Mouse (Mus musculus) fat pad, adult 2 months (tissue): ENCODE results near the gene Herpud2.
"Not testable (repeated sequence)": the region's sequence is repeated elsewhere in the genome, so short reads cannot be mapped to it uniquely, and the experiment has no call there.

Experiments used
- DNase-seq: peaks from one replicate; pipeline ENCODE4 v3.0.0-alpha.2; 2011; ENCODE audit warnings: low read depth, low spot score; ENCODE audit errors: extremely low read depth

The Herpud2 gene

GRCm38 (mm10) chr9:25148767-25149166 is 2.9 kb downstream of the Herpud2 start:
- no peak for DNase-seq

DNA sequence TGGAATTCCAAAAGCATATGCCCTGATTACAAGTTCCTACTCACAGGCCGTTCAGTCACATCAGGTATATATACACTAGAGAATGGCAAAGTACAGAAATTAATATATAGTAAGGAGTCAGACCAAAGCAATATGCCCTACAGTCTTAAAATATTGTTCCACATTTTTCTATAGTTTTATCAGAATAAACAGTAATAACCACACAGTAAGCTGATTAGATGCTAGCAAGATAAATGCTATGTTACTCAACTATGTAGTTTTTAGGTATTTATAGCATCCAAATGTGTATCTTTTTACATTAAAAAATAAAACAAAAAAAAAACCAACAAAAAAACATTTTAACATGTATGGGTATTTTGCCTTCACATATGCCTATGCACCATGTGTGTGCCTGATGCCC is 5.7 kb downstream of the Herpud2 start:
- no peak for DNase-seq

DNA sequence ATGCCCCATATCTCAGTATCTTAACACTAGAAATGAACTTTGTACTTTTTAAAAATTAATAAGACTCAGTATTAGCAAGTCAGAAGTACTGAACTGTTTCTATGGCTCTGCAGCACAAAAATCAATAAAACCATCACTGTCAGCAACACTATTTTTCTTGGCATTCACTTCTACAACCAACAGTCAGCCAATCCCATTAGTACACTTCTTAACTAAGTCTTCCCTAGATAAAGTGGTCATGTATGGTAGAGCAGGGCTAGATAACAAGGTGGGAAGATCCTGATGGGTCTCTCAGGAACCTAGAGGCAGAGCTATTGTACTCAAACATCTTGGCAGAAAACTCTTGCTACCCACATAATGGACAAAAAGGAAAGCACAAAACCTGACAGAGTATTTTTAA is 7.7 kb downstream of the Herpud2 start:
- DNase-seq, result no peak

- DNase-seq, result no peak
Measured at GRCm38 (mm10) chr9:25142988-25143387, 8.6 kb downstream of the Herpud2 start.

DNA sequence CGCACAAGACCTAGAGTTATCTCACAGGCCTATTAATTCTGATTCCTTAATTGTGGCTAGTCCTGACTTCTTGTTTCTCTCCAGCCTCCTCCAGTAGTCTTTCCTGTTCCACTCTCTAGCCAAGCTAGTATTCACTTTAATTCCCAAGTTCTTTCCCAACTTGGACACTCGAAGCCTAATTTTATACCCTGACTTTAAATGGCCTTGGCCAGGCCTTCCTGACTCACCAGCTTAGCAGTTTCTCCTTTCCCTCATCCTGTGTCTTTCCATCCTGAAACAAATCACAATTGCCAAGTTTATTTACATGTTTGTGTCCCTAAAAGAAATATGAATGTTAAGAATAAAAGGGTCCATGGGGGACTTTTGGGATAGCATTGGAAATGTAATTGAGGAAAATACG is 9.6 kb downstream of the Herpud2 start:
- DNase-seq, result no peak

DNA sequence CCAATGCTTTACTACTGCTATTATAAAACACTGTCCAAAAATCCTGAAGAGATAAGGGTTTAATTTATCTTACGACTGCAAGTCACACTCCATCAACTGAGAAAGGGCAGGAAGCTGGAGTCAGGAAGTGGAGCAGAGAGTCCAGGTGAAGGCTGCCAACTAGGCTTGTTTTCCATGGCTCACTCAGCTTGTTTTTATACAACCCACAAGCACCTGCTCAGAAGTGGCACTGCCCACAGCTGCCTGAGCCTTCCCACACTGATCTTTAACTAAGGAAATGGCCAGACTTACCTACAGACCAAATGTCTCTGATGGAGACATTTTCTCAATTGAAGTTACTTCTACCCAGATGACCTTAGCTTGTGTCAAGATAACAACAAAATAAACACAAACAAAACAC is 11.3 kb downstream of the Herpud2 start:
- no peak for DNase-seq

DNA sequence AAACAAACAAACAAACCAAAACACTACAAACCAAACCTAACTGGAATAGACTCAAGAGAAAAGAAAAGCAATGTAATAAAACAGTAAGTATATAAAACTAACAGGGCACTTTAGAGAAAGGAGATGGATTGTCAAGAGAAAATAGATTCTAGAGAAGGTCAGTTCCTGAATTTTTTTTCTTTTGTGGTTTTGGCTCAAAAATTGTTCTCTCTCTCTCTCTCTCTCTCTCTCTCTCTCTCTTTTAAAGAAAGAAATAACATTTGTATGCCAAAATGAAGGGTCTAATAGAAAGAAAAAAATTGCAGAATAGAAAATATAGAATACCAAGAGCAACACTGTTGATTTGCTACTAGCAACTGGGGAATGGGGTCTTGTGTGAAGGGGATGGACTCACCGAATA is 12.7 kb downstream of the Herpud2 start:
- DNase-seq, result no peak

- DNase-seq, result no peak
Measured at GRCm38 (mm10) chr9:25132920-25133319, 18.7 kb downstream of the Herpud2 start.

- no peak for DNase-seq
Measured at GRCm38 (mm10) chr9:25132253-25132652, 19.4 kb downstream of the Herpud2 start.

DNA sequence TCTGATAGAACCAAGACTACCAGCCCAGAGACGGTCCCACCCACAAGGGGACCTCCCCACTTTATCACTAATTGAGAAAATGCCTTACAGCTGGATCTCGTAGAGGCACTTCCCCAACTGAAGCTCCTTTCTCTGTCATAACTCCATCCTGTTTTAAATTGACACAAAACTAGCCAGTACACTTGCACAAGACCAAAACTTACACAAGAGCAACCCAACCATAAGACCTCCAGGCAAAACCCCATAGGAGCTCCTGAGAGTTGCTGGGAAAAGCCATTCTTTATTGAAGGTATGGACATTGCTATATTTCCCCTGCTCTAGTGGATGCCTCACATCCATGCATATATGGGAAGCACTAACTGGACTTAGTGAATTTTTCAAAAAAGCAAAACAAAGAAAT is 27.6 kb downstream of the Herpud2 start:
- no peak for DNase-seq

DNA sequence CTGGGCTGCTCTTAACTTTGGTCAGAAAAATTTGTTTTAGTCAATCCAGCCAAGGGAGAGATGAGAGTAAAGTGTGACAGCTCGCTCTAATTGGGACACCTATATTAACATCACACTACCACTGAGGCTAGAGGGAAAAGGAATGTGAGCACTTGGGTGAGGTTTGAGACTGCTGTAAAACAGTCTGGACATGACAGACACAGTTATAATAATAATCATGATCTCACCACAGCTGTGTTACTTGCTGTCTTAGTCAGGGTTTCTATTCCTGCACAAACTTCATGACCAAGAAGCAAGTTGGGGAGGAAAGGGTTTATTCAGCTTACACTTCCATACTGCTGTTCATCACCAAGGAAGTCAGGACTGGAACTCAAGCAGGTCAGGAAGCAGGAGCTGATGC is 28.0 kb downstream of the Herpud2 start:
- DNase-seq, result not testable (repeated sequence)

DNA sequence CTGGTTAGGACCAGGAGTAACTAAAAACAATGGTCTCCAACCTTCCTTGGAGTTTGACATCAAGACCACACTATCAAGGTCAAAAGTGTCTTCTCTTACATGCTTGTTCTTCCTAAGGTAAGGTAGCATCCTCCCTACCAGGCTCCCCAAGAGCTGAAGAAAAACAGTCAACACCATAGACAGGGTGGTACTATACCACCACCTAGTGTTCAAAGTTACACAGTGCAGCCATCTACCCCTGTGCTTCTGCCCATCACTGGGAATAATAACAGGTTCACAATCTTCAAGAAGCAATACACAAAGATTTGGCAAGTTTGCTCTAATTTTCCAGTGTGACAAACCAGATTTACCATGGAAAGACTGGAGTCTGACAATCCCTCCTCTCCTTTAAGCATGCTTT is 47.0 kb downstream of the Herpud2 start:
- DNase-seq, result no peak

- no peak for DNase-seq
Measured at GRCm38 (mm10) chr9:25102881-25103280, 48.7 kb downstream of the Herpud2 start.

DNA sequence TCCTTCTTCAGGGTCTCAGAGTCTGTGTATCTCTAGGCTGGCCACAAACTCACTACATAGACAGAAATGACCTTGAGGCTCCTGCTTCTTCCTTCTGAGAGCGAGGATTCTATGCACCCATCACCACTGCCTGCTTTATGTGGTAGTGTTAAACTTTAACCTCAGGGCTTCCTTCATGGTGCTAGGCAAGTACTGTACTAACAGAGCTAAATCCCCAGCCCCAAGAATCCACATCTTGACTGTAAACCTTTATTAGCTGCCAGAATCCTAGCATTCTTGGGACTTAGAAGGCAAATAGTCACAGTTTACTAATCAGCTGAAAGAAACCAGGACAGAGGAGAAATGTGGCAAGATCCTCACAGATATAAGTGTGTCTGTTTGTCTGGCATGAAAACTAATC is 60.8 kb downstream of the Herpud2 start:
- DNase-seq, result no peak

- DNase-seq, result no peak
Measured at GRCm38 (mm10) chr9:25089122-25089521, 62.5 kb downstream of the Herpud2 start, which contains the start of gene Gm10181. Gene Gm10181, plus strand, starts transcription at chr9:25089422.

GRCm38 (mm10) chr9:25076505-25076904 is 75.1 kb downstream of the Herpud2 start:
- no peak for DNase-seq

GRCm38 (mm10) chr9:25075977-25076376 is 75.6 kb downstream of the Herpud2 start:
- DNase-seq, result no peak

DNA sequence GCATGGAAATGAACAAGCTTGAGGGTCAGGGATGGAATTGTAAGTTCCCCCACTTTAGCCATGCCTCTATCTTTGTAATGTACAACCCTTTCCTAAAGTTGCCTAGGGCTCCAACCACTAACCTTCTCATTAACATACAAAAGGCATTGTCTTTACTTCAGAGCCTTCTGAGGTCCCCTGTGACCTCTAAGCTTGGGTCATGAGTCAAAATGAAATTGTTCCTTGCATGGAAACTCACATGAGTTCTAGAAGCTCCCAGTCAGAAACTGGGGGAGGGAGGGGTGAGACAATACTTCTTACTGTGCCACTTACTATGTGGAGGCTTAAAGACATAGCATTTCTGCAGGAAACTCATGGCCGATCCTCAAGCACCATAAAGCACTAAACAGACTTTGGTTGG is 79.0 kb downstream of the Herpud2 start:
- no peak for DNase-seq

DNA sequence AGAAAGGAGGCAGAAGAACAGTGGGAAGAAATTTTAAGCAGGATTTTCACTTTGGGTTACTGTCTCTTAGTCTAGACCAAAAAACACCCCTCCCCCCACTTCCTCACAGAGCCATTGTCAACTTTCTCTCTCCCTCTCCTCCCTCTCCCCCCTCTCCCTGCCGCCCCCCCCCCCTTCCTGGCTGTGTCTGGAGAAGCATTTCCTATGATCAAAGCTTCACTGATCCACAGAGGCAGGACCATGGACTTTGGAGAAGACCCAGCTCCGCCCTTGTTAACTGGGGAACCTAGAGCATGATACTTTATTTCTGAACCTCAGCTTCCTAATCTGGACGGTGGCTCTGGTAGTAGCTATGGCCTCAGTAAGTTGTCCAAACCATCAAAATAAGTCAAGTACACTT is 92.9 kb downstream of the Herpud2 start:
- DNase-seq, result no peak
